Mouse (Mus musculus) bone marrow macrophage, adult 2 months (primary cell): ENCODE data around the gene Golga5.

ENCODE experiments used
- CTCF ChIP-seq: IDR thresholded peaks from 2 replicates; pipeline ENCODE4 v1.5.1; 2012; ENCODE audit warnings: low read depth, mild to moderate bottlenecking, low read length, moderate library complexity
- POLR2A ChIP-seq: IDR thresholded peaks from 2 replicates; pipeline ENCODE4 v1.6.1; 2012; ENCODE audit warnings: mild to moderate bottlenecking, low read depth, low read length, borderline replicate concordance

DNA sequence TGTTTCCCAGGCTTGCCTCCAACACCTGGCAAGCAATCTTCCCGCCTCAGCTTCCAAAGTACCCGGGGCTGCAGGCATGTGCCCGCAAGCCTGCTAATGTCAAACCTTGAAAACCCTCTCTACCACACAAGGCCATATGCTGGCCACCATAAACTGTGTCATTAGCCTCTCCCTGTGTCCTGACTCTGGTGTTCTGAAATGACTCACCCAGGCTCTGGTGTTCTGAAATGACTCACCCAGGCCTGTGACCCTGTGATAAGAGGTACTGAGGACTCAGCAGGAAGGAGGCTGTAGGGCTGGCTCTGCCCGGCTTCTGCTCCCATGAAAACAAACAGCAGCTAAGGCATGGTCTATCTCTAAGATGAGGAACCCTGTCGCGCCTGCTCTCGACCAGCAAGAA lies 42.6 kb upstream of the Golga5 start:
- TF ChIP-seq POLR2A: no peak
- no peak for TF ChIP-seq CTCF
